Mouse (Mus musculus): ENCODE results near the gene Ccdc136.

DNA sequence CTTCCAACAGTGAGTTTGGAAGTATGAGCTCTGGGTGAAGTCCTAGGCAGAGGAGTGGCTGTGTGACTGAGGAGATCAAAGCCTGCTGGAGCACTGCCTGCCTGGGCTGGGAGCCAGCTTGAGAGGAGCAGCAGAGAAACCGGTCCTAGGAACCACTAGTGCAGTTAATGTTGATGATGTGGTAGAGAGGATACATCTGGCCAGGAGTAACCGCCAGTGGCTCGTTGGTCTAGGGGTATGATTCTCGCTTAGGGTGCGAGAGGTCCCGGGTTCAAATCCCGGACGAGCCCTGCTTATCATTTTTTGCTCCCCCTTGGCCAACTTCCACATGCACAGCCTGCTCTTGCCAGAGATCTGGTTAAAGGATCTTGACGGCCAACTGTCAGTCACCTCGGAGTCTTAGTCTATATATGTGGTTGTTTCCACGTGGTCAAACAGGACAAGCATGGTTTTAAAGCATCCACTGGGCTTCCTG, 7.5 kb upstream of the Ccdc136 start:
- no peak for TF ChIP-seq POLR2A (IDR thresholded peaks at IDR 0.05; ENCODE audit: insufficient read depth, low read depth, low read length)
- 0 out of 2 replicates have a peak, but pooled peaks have one; percentile 36 for TF ChIP-seq EP300 (IDR thresholded peaks at IDR 0.05; ENCODE audit: insufficient read depth, low read depth, low read length)
- TF ChIP-seq CTCF (IDR thresholded peaks at IDR 0.05), result no peak
